Mouse (Mus musculus) stomach, postnatal 0 days (tissue): Measurements from ENCODE around the gene Gga3.

ENCODE experiments used
- CTCF ChIP-seq: IDR thresholded peaks from 2 replicates; pipeline ENCODE4 v1.5.1; 2016; ENCODE audit warnings: antibody characterized with exemption, low read depth, mild to moderate bottlenecking, moderate library complexity
- EP300 ChIP-seq: optimal IDR thresholded peaks from 2 replicates; pipeline ENCODE3; 2016; ENCODE audit warnings: antibody characterized with exemption

GRCm38 (mm10) chr11:115611173-115611572, 7.3 kb upstream of the Gga3 start:
- TF ChIP-seq CTCF (no peak), EP300 (no peak)
